Mouse (Mus musculus) liver, embryonic 12.5 days (tissue): ENCODE results near the gene Phf5a. TPM values are rescaled to one million over a fixed set of nuclear protein-coding genes. Genes with fewer than 3 reads are reported as not detected.
A peak's percentile ranks its signal among the peaks of the same experiment; 100 is the strongest.

Source experiments
- ATAC-seq: fragments of 200-750 bp; cut with Nextera tagmentation; 2 replicates; pipeline ENCODE4 v1.8.0; 2017; ENCODE audit warnings: moderate number of reproducible peaks, mild to moderate bottlenecking, moderate library complexity
- H3K27ac ChIP-seq: fragments of 300-500 bp; sonication (generic); 2 replicates; pipeline ENCODE4 v1.5.1; 2016; ENCODE audit warnings: mild to moderate bottlenecking
- H3K27me3 ChIP-seq: fragments of 300-500 bp; sonication (generic); replicated peaks from 2 replicates; pipeline ENCODE4 v1.6.1; 2016; ENCODE audit warnings: mild to moderate bottlenecking, moderate library complexity
- H3K36me3 ChIP-seq: fragments of 300-500 bp; sonication (generic); 2 replicates; pipeline ENCODE4 v1.6.1; 2016; ENCODE audit warnings: mild to moderate bottlenecking, moderate library complexity
- H3K4me1 ChIP-seq: fragments of 300-500 bp; sonication (generic); 2 replicates; pipeline ENCODE4 v1.6.1; 2016
- H3K4me2 ChIP-seq: fragments of 300-500 bp; sonication (generic); 2 replicates; pipeline ENCODE4 v1.6.1; 2016; ENCODE audit warnings: mild to moderate bottlenecking, moderate library complexity
- H3K4me3 ChIP-seq: fragments of 300-500 bp; sonication (generic); 2 replicates; pipeline ENCODE4 v1.5.1; 2016; ENCODE audit warnings: mild to moderate bottlenecking, moderate library complexity
- H3K9ac ChIP-seq: fragments of 300-500 bp; sonication (generic); 2 replicates; pipeline ENCODE4 v1.6.1; 2016; ENCODE audit warnings: mild to moderate bottlenecking, moderate library complexity
- H3K9me3 ChIP-seq: fragments of 300-500 bp; sonication (generic); replicated peaks from 2 replicates; pipeline ENCODE4 v1.6.1; 2016; ENCODE audit warnings: mild to moderate bottlenecking, moderate library complexity
- WGBS: fragments of 180-500 bp; shearing (Covaris S2); methylation state at CpG from one replicate; pipeline ENCODE4 v1.1.7; 2016; ENCODE audit not compliant: insufficient replicate concordance; 5-methylcytosine and 5-hydroxymethylcytosine counted together
- polyA plus RNA-seq: library from polyadenylated mRNA; unstranded; fragments of >200 nt; fragmentation: Nextera tagmentation; extraction: Ambion mirVana; gene quantifications from 2 replicates; pipeline ENCODE4 v1.2.1, GENCODE M21; 2016

Gene Phf5a
- polyA plus RNA-seq, 1 experiment from 2014 or later, result 145 TPM

GRCm38 (mm10) chr15:81832219-81832618 is 39.5 kb downstream of the Phf5a start:
- H3K4me3 ChIP-seq, result no peak overlapping the region
- peaks cover 19% of the 10 kb centered on the region for H3K4me1 ChIP-seq
- no peak overlapping the region for H3K9ac ChIP-seq
- no peak overlapping the region for H3K27ac ChIP-seq
- H3K4me2 ChIP-seq, result no peak overlapping the region
- no peaks in the 10 kb centered on the region for H3K9me3 ChIP-seq
- no peak for ATAC-seq
- no peaks in the 10 kb centered on the region for H3K36me3 ChIP-seq
- H3K27me3 ChIP-seq, result peaks cover 38% of the 10 kb centered on the region
- WGBS, result 60% methylated on average over 3 of the region's 3 CpGs

DNA sequence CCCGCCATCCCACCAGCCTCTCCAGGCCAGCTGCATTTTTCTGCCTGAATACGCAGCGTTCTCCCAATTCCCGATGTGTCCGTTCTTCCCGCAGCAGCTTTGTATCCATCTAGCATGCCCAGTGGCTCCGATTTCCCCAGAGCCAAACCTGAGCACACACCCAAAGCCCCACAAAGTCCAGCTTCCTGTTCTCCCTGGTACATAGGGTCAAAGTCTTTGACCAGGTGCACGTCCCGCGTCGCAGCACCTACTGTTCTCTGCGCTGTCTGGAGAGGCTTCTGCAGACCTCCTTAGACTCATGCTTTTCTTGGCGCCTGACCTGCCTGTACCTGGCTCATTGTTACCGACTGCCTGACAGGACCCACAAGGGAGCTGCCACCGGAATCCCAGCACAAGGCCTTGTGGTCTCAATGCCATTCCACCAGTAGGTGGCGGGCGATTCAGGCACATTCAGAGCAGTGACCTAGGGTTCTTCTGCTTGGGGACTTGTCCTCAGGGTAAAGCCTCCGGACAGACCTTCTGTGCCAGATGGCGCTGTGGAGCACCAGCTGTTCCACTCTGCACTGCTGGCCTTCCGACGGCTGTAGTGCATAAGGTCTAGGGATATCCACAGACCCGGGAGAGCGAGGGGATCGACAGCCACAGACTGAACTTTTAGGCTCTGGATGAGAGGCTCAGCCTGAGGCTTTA is 40.4 kb downstream of the Phf5a start:
- H3K27ac ChIP-seq, result no peak overlapping the region
- 14% methylated on average over 24 of the region's 24 CpGs for WGBS
- no peak overlapping the region for H3K4me3 ChIP-seq

GRCm38 (mm10) chr15:81830530-81830929 is 41.2 kb downstream of the Phf5a start:
- H3K27ac ChIP-seq, result no peak overlapping the region
- H3K4me2 ChIP-seq, result no peak overlapping the region
- WGBS, result 75% methylated on average over 4 of the region's 4 CpGs

More for the DNA sequence above, 40.4 kb downstream of the Phf5a start:
- peaks cover 2% of the 10 kb centered on the region; the same call in 1 of the 2 replicates for H3K36me3 ChIP-seq
- peak overlapping the region; percentile 32 for H3K4me2 ChIP-seq
- no peaks in the 10 kb centered on the region for H3K9me3 ChIP-seq
- peak; percentile 89 for ATAC-seq
- H3K4me1 ChIP-seq, result peaks cover 14% of the 10 kb centered on the region
- peaks cover 29% of the 10 kb centered on the region for H3K27me3 ChIP-seq
- no peak overlapping the region for H3K9ac ChIP-seq

DNA sequence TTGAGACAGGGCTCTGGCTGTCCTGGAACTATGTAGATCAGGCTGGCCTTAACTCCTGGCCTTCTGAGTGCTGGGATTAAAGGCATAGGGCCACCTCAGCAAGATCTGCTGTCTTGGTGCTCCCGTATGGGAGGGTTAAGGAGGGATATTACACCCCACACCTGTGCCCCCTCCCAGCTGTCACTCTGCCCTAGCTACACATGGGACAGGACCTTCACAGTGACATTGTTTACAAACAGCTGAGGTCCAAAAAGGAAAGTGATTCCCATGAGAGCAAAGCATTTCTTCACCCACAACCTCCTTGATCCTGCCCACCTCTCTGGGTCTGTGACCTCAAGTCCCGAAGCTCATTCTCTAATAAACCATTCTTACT is 42.5 kb downstream of the Phf5a start:
- no peak overlapping the region for H3K27ac ChIP-seq
- H3K9ac ChIP-seq, result no peak overlapping the region
- peaks cover 21% of the 10 kb centered on the region for H3K36me3 ChIP-seq
- ATAC-seq, result no peak
- 49% methylated on average over 2 of the region's 2 CpGs for WGBS
- H3K4me1 ChIP-seq, result peaks cover 5% of the 10 kb centered on the region; the same call in 1 of the 2 replicates
- H3K27me3 ChIP-seq, result peaks cover 9% of the 10 kb centered on the region
- no peak overlapping the region for H3K4me3 ChIP-seq
- no peaks in the 10 kb centered on the region for H3K9me3 ChIP-seq
- H3K4me2 ChIP-seq, result no peak overlapping the region

More at GRCm38 (mm10) chr15:81830530-81830929, 41.2 kb downstream of the Phf5a start:
- Histone ChIP-seq H3K36me3 (peaks cover 10% of the 10 kb centered on the region), H3K9me3 (no peaks in the 10 kb centered on the region), H3K9ac (no peak overlapping the region), H3K4me1 (peaks cover 7% of the 10 kb centered on the region), H3K4me3 (no peak overlapping the region), H3K27me3 (peaks cover 21% of the 10 kb centered on the region)
- no peak for ATAC-seq

GRCm38 (mm10) chr15:81828426-81829207 is 43.1 kb downstream of the Phf5a start:
- Histone ChIP-seq H3K9me3 (no peaks in the 10 kb centered on the region), H3K4me1 (peaks cover 5% of the 10 kb centered on the region; the same call in 1 of the 2 replicates), H3K27me3 (peaks cover 3% of the 10 kb centered on the region; the same call in 1 of the 2 replicates), H3K27ac (no peak overlapping the region), H3K4me3 (no peak overlapping the region), H3K9ac (no peak overlapping the region), H3K36me3 (peaks cover 27% of the 10 kb centered on the region), H3K4me2 (no peak overlapping the region)
- WGBS, result 70% methylated on average over 7 of the region's 7 CpGs
- no peak for ATAC-seq

DNA sequence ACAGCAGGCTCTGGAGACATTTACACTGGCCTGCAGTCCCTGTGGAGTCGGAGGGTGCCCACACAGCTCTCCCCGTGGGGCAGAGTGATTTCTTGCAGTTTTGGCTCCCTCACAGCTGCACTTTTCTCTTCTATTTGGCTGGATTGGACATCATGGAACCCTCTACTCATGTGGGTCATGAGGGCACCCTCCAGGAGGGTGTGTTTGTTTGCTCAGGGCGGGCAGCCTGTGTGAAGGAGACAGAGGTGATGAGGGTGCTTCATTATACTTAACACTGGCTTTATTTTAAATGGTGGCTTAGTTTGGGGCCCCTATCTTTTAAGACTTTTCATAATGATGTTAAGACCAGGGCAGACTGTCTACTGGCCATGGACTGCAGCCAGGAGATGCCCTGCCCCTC is 46.9 kb downstream of the Phf5a start:
- H3K9me3 ChIP-seq, result no peaks in the 10 kb centered on the region
- no peaks in the 10 kb centered on the region for H3K27me3 ChIP-seq
- H3K27ac ChIP-seq, result no peak overlapping the region
- H3K4me1 ChIP-seq, result no peaks in the 10 kb centered on the region
- H3K4me2 ChIP-seq, result no peak overlapping the region
- H3K4me3 ChIP-seq, result no peak overlapping the region
- WGBS, result 70% methylated on average over 3 of the region's 3 CpGs
- H3K9ac ChIP-seq, result no peak overlapping the region
- H3K36me3 ChIP-seq, result peaks cover 40% of the 10 kb centered on the region
- no peak for ATAC-seq

DNA sequence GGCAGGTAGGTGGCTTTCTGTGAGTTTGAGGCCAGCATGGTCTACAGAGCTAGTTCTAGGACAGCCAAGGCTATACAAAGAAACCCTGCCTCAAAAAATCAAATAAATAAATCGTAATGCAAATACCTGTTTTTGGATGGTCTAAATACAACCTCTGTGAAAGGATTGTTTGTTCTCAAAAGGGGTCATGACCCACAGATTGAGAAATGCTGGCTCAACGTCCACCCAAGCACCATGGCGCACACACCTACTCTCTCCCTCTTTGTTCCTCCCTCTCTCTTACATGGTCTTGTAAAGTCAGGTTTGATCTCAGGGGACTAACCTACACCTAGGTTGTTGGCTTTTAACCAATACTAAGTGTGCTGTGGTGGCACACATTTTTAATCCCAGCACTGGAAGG is 49.1 kb downstream of the Phf5a start:
- peaks cover 46% of the 10 kb centered on the region for H3K36me3 ChIP-seq
- no peaks in the 10 kb centered on the region for H3K9me3 ChIP-seq
- H3K9ac ChIP-seq, result no peak overlapping the region
- 75% methylated on average over 3 of the region's 3 CpGs for WGBS
- no peaks in the 10 kb centered on the region for H3K27me3 ChIP-seq
- H3K4me1 ChIP-seq, result no peaks in the 10 kb centered on the region
- 0 out of 2 replicates have a peak, but pooled peaks have one; percentile 42 for ATAC-seq
- no peak overlapping the region for H3K4me3 ChIP-seq
- H3K27ac ChIP-seq, result no peak overlapping the region
- no peak overlapping the region for H3K4me2 ChIP-seq

- Histone ChIP-seq H3K27ac (no peak overlapping the region), H3K9me3 (no peaks in the 10 kb centered on the region), H3K4me3 (no peak overlapping the region), H3K9ac (no peak overlapping the region), H3K27me3 (no peaks in the 10 kb centered on the region), H3K4me1 (peaks cover 13% of the 10 kb centered on the region), H3K36me3 (peaks cover 33% of the 10 kb centered on the region), H3K4me2 (no peak overlapping the region)
- 65% methylated on average over 3 of the region's 3 CpGs for WGBS
- ATAC-seq, result no peak
Observed at GRCm38 (mm10) chr15:81818404-81818803, 53.3 kb downstream of the Phf5a start.

DNA sequence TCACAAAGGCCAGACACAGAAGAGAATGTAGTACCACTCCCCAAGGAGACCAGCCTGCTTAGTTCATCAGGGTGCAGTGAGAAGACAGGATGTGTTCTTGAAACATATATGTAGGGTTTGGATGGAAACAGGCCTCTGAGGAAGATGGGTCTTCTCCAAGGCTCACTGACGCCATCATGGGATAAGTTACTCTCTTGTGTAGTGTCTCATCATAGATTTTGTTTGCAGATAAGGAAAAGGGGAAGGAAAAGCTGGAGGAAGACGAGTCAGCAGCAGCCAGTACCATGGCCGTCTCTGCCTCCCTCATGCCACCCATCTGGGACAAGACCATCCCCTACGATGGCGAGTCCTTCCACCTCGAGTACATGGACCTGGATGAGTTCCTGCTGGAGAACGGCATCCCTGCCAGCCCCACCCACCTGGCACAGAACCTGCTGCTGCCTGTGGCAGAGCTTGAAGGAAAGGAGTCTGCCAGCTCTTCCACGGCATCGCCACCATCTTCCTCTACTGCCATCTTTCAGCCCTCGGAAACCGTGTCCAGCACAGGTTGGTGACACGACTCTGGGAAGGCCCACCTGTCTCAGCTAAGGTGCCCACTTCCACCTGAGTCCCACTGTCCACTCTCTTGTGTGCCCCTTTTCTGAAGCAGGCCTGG is 56.9 kb downstream of the Phf5a start:
- no peak overlapping the region for H3K9ac ChIP-seq
- WGBS, result 69% methylated on average over 12 of the region's 12 CpGs
- no peak for ATAC-seq
- H3K36me3 ChIP-seq, result peaks cover 22% of the 10 kb centered on the region; the same call in 1 of the 2 replicates
- no peak overlapping the region for H3K4me2 ChIP-seq
- no peak overlapping the region for H3K27ac ChIP-seq
- no peaks in the 10 kb centered on the region for H3K27me3 ChIP-seq
- H3K4me3 ChIP-seq, result no peak overlapping the region
- no peaks in the 10 kb centered on the region for H3K9me3 ChIP-seq
- H3K4me1 ChIP-seq, result peaks cover 37% of the 10 kb centered on the region

Other genes with a start within 250 kb of the Phf5a start
- gene L3mbtl2, start 208.0 kb downstream of the Phf5a start, polyA plus RNA-seq, result 29.0 and 29.6 TPM in 2 replicates
- 0.38 and 0.48 TPM in 2 replicates for gene Chadl, start 174.6 kb downstream of the Phf5a start, polyA plus RNA-seq
- gene Zc3h7b, start 126.9 kb downstream of the Phf5a start, polyA plus RNA-seq, result 9.8 and 10.0 TPM in 2 replicates
- gene Rangap1, start 126.4 kb downstream of the Phf5a start, polyA plus RNA-seq, result 113 and 121 TPM in 2 replicates
- 8.4 and 9.5 TPM in 2 replicates for gene Tef, start 69.5 kb downstream of the Phf5a start, polyA plus RNA-seq
- 12.8 and 14.5 TPM in 2 replicates for gene Tob2, start 13.1 kb downstream of the Phf5a start, polyA plus RNA-seq
- 131 and 132 TPM in 2 replicates for gene Aco2, start 398 bp upstream of the Phf5a start, polyA plus RNA-seq
- 87.2 and 96.3 TPM in 2 replicates for gene Polr3h, start 54.3 kb upstream of the Phf5a start, polyA plus RNA-seq
- 1.8 and 2.5 TPM in 2 replicates for gene Csdc2, start 64.8 kb upstream of the Phf5a start, polyA plus RNA-seq
- 24.6 and 28.0 TPM in 2 replicates for gene Pmm1, start 89.0 kb upstream of the Phf5a start, polyA plus RNA-seq
- gene 1700029P11Rik, start 108.6 kb upstream of the Phf5a start, polyA plus RNA-seq, result not detected in 2 replicates
- 94.9 and 98.7 TPM in 2 replicates for gene Xrcc6, start 115.9 kb upstream of the Phf5a start, polyA plus RNA-seq
- 19.6 and 21.8 TPM in 2 replicates for gene Desi1, start 162.0 kb upstream of the Phf5a start, polyA plus RNA-seq
- 232 and 235 TPM in 2 replicates for gene Snu13, start 175.7 kb upstream of the Phf5a start, polyA plus RNA-seq
- gene 4930407I10Rik, start 187.2 kb upstream of the Phf5a start, polyA plus RNA-seq, result not detected in 2 replicates
- not detected in 2 replicates for gene Mei1, start 198.1 kb upstream of the Phf5a start, polyA plus RNA-seq